7 mouse cellular contexts compared by ENCODE assay signal in the genomic region with DNA sequence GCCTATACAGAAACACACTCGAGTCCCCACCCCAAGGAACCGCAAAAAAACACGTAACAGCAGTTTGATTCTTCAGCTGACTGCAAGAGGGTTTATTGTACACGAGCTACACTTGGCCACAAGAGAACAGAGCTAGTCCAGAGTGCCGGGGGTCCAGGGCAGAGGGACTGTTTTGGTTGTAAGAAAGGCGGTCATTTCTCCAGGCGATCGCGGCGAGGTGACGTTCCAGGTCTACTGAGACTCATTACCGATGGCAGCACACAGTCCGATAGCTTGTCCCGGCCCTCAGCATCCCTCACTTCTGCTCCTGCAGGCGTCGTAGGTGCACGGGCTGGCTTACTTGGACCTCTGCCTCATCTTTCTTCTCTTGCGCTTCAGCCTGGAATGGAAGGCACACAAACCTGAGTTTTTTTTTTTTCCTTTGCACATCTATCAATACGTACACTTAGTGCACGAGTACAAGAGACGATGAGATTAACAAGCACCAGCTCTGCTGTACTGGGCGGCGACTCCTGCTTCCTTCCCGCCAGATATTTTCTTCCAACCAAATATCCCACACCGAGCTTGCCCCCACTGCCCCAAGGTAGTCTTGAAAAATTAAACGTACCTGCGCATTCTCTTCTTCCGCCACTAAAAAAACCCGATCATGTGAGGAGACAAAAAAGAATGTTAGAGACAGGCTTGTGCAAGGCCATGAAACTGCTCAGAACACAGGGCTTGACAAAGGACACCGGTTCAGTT. TPM values are rescaled to one million over a fixed set of nuclear protein-coding genes. Genes with fewer than 3 reads are reported as not detected.
DNase-seq lines count a peak whose midpoint lies in the region; ATAC-seq and TF ChIP-seq lines count a peak whose summit lies in the region.
"Not testable (repeated sequence)": the region's sequence is repeated elsewhere in the genome, so short reads cannot be mapped to it uniquely, and the experiment has no call there.

No protein-coding gene starts in this region.

- H3K4me1 ChIP-seq in brown adipose tissue, adult 24 weeks (ENCODE audit: control insufficient read depth, insufficient read depth, insufficient read length, low read length); embryonic fibroblast, embryonic 13.5 days (ENCODE audit: control insufficient read depth, insufficient read depth, low read length); kidney, adult 2 months (ENCODE audit: control insufficient read depth, insufficient read depth, low read length); liver, adult 2 months (ENCODE audit: control insufficient read depth, insufficient read depth, low read length): not testable (repeated sequence)
- H3K4me1 ChIP-seq in heart, embryonic 14.5 days (ENCODE audit: control insufficient read depth in 2 of 2, insufficient read depth in 2 of 2, low read length in 2 of 2), result peaks cover 2 to 11% of the 10 kb centered on the region in 2 experiments
- H3K4me1 ChIP-seq in midbrain, embryonic 10.5 days, result peaks cover 30% of the 10 kb centered on the region

- H3K9ac ChIP-seq in heart, embryonic 14.5 days (ENCODE audit: low read length), result peak overlapping the region; percentile 97
- peak overlapping the region; percentile 86 for H3K9ac ChIP-seq in liver, adult 2 months (ENCODE audit: low read depth, low read length)

- H3K36me3 ChIP-seq in heart, embryonic 14.5 days (ENCODE audit: control insufficient read depth, insufficient read depth, low read length), result peaks cover 27% of the 10 kb centered on the region
- not testable (repeated sequence) for H3K36me3 ChIP-seq in kidney, adult 2 months (ENCODE audit: control insufficient read depth, insufficient read depth, low read length)
- H3K36me3 ChIP-seq in liver, adult 2 months (ENCODE audit: control insufficient read depth, insufficient read depth, low read length), result peaks cover 26% of the 10 kb centered on the region
- H3K36me3 ChIP-seq in midbrain, embryonic 10.5 days, result peaks cover 29% of the 10 kb centered on the region

- H3K4me3 ChIP-seq in brown adipose tissue, adult 24 weeks (ENCODE audit: insufficient read depth, low read depth, low read length), result peak overlapping the region; percentile 83
- H3K4me3 ChIP-seq in embryonic fibroblast, embryonic 13.5 days (ENCODE audit: insufficient read depth, low read length), result peak overlapping the region; percentile 77
- peak overlapping the region; percentile 65 to 79 for H3K4me3 ChIP-seq in heart, embryonic 14.5 days (ENCODE audit: control insufficient read depth in 1 of 2, insufficient read depth in 1 of 2, low read depth in 1 of 2, low read length in 2 of 2)
- peak overlapping the region; percentile 84 for H3K4me3 ChIP-seq in kidney, adult 2 months (ENCODE audit: insufficient read depth, low read depth, low read length)
- H3K4me3 ChIP-seq in liver, adult 2 months (ENCODE audit: insufficient read depth, low read depth, low read length), result peak overlapping the region; percentile 78
- peak overlapping the region; percentile 84 for H3K4me3 ChIP-seq in midbrain, embryonic 10.5 days

- under 1% methylated on average over 20 of the region's 30 CpGs for WGBS in heart, embryonic 14.5 days
- under 1% methylated on average over 30 of the region's 30 CpGs for WGBS in kidney, adult 2 months
- 2% methylated on average over 30 of the region's 30 CpGs for WGBS in liver, adult 2 months
- under 1% methylated on average over 30 of the region's 30 CpGs for WGBS in midbrain, embryonic 10.5 days

- H3K27ac ChIP-seq in brown adipose tissue, adult 24 weeks (replicated peaks; ENCODE audit: low read depth, low read length), result peak overlapping the region; percentile 86
- peak overlapping the region; percentile 92 for H3K27ac ChIP-seq in embryonic fibroblast, embryonic 13.5 days (ENCODE audit: insufficient read depth, low read length)
- peak overlapping the region; percentile 82 to 92 for H3K27ac ChIP-seq in heart, embryonic 14.5 days (replicated peaks in 1 of 2; ENCODE audit: control insufficient read depth in 1 of 2, insufficient read depth in 1 of 2, low read depth in 2 of 2, low read length in 2 of 2)
- peak overlapping the region; percentile 77 for H3K27ac ChIP-seq in kidney, adult 2 months (ENCODE audit: insufficient read depth, low read depth, low read length)
- H3K27ac ChIP-seq in liver, adult 2 months (replicated peaks; ENCODE audit: insufficient read depth, low read depth, low read length), result peak overlapping the region; percentile 85
- peak overlapping the region; percentile 97 for H3K27ac ChIP-seq in midbrain, embryonic 10.5 days (replicated peaks)

- not testable (repeated sequence) for H3K9me3 ChIP-seq in heart, embryonic 14.5 days (ENCODE audit: control insufficient read depth, low read length); midbrain, embryonic 10.5 days (replicated peaks)

- not testable (repeated sequence) for TF ChIP-seq CTCF in embryonic fibroblast, embryonic 13.5 days (IDR thresholded peaks at IDR 0.05; ENCODE audit: borderline replicate concordance, insufficient read depth, low read length); kidney, adult 2 months (conservative IDR thresholded peaks at IDR 0.05; ENCODE audit: insufficient read depth, insufficient read length, low read depth, low read length); liver, adult 2 months (IDR thresholded peaks at IDR 0.05; ENCODE audit: low read depth, low read length)

- not testable (repeated sequence) for DNase-seq in kidney, adult 2 months; liver, adult 2 months (ENCODE audit: extremely low read depth, low read depth, low spot score)
- DNase-seq in midbrain, embryonic 10.5 days (ENCODE audit: low spot score), result peak; percentile 36
- peak; percentile 19 for DNase-seq in right cerebral cortex, postnatal 4 days

- not testable (repeated sequence) for H3K27me3 ChIP-seq in heart, embryonic 14.5 days (ENCODE audit: control insufficient read depth, insufficient read depth, low read length); kidney, adult 2 months (replicated peaks; ENCODE audit: control insufficient read depth, insufficient read depth, low read length); liver, adult 2 months (ENCODE audit: control insufficient read depth, insufficient read depth, low read length); midbrain, embryonic 10.5 days (ENCODE audit: low read depth, poor library complexity, severe bottlenecking)

- not testable (repeated sequence) for ATAC-seq in heart, embryonic 14.5 days (ENCODE audit: insufficient number of reproducible peaks, insufficient read depth, low FRiP score, low read depth)

- not testable (repeated sequence) for H3K79me2 ChIP-seq in liver, adult 2 months (ENCODE audit: control insufficient read depth, insufficient read depth, low read length)

- peak overlapping the region; percentile 71 for H3K4me2 ChIP-seq in heart, embryonic 14.5 days (ENCODE audit: low read length)

- TF ChIP-seq POLR2A in embryonic fibroblast, embryonic 13.5 days (IDR thresholded peaks at IDR 0.05; ENCODE audit: low read depth, low read length); kidney, adult 2 months (IDR thresholded peaks at IDR 0.05; ENCODE audit: low read depth, low read length); liver, adult 2 months (IDR thresholded peaks at IDR 0.05; ENCODE audit: extremely low read depth, insufficient read depth, low read length): not testable (repeated sequence)

RNA-seq across cellular contexts. Expression of gene Zc3h10, which starts 0.6 kb away (rescaled TPM):
- polyA plus RNA-seq in brown adipose tissue, adult 24 weeks (2012; ENCODE audit: insufficient read depth, insufficient read length, missing spikeins), result 4.7 TPM in 2 replicates
- polyA plus RNA-seq in embryonic fibroblast, embryonic 13.5 days (2011; ENCODE audit: insufficient read length, low read depth, missing spikeins), result 4.7 and 6.0 TPM in 2 replicates
- 7.3 and 8.2 TPM in 2 replicates for polyA plus RNA-seq in heart, embryonic 14.5 days (2014; fragmentation: Nextera tagmentation; extraction: Ambion mirVana)
- 10.0 and 11.3 TPM in 2 replicates for polyA plus RNA-seq in kidney, adult 2 months (2012; rRNA removed)
- total RNA-seq in liver, adult 2 months (2014; rRNA removed), result 3.2 and 4.4 TPM in 2 replicates
- 6.8 and 8.1 TPM in 2 replicates for polyA plus RNA-seq in liver, adult 2 months (2012; rRNA removed)
- polyA plus RNA-seq in midbrain, embryonic 10.5 days (2016; fragmentation: Nextera tagmentation; extraction: Ambion mirVana), result 15.4 and 19.5 TPM in 2 replicates

RNA-seq across cellular contexts. Expression of gene Rpl41, which starts 0.9 kb away (rescaled TPM):
- polyA plus RNA-seq in brown adipose tissue, adult 24 weeks (2012; ENCODE audit: insufficient read depth, insufficient read length, missing spikeins), result 1,628 and 2,018 TPM in 2 replicates
- 2,862 and 3,188 TPM in 2 replicates for polyA plus RNA-seq in embryonic fibroblast, embryonic 13.5 days (2011; ENCODE audit: insufficient read length, low read depth, missing spikeins)
- 2,755 and 3,168 TPM in 2 replicates for polyA plus RNA-seq in heart, embryonic 14.5 days (2014; fragmentation: Nextera tagmentation; extraction: Ambion mirVana)
- polyA plus RNA-seq in kidney, adult 2 months (2012; rRNA removed), result 1,799 and 2,275 TPM in 2 replicates
- total RNA-seq in liver, adult 2 months (2014; rRNA removed), result 921 and 1,015 TPM in 2 replicates
- polyA plus RNA-seq in liver, adult 2 months (2012; rRNA removed), result 794 TPM in 2 replicates
- polyA plus RNA-seq in midbrain, embryonic 10.5 days (2016; fragmentation: Nextera tagmentation; extraction: Ambion mirVana), result 2,872 and 3,266 TPM in 2 replicates

RNA-seq across cellular contexts. Expression of gene Pa2g4, which starts 17.6 kb away (rescaled TPM):
- 36.0 and 56.8 TPM in 2 replicates for polyA plus RNA-seq in brown adipose tissue, adult 24 weeks (2012; ENCODE audit: insufficient read depth, insufficient read length, missing spikeins)
- polyA plus RNA-seq in embryonic fibroblast, embryonic 13.5 days (2011; ENCODE audit: insufficient read length, low read depth, missing spikeins), result 146 and 152 TPM in 2 replicates
- 123 TPM in 2 replicates for polyA plus RNA-seq in heart, embryonic 14.5 days (2014; fragmentation: Nextera tagmentation; extraction: Ambion mirVana)
- polyA plus RNA-seq in kidney, adult 2 months (2012; rRNA removed), result 18.5 and 25.1 TPM in 2 replicates
- 24.7 and 30.0 TPM in 2 replicates for total RNA-seq in liver, adult 2 months (2014; rRNA removed)
- 17.6 and 17.8 TPM in 2 replicates for polyA plus RNA-seq in liver, adult 2 months (2012; rRNA removed)
- polyA plus RNA-seq in midbrain, embryonic 10.5 days (2016; fragmentation: Nextera tagmentation; extraction: Ambion mirVana), result 231 and 262 TPM in 2 replicates

RNA-seq across cellular contexts. Expression of gene Esyt1, which starts 22.6 kb away (rescaled TPM):
- 31.6 and 35.5 TPM in 2 replicates for polyA plus RNA-seq in brown adipose tissue, adult 24 weeks (2012; ENCODE audit: insufficient read depth, insufficient read length, missing spikeins)
- 75.2 and 83.3 TPM in 2 replicates for polyA plus RNA-seq in embryonic fibroblast, embryonic 13.5 days (2011; ENCODE audit: insufficient read length, low read depth, missing spikeins)
- polyA plus RNA-seq in heart, embryonic 14.5 days (2014; fragmentation: Nextera tagmentation; extraction: Ambion mirVana), result 17.3 and 17.8 TPM in 2 replicates
- 24.5 and 25.5 TPM in 2 replicates for polyA plus RNA-seq in kidney, adult 2 months (2012; rRNA removed)
- 7.9 and 10.7 TPM in 2 replicates for total RNA-seq in liver, adult 2 months (2014; rRNA removed)
- polyA plus RNA-seq in liver, adult 2 months (2012; rRNA removed), result 9.2 and 12.8 TPM in 2 replicates
- 17.2 and 23.6 TPM in 2 replicates for polyA plus RNA-seq in midbrain, embryonic 10.5 days (2016; fragmentation: Nextera tagmentation; extraction: Ambion mirVana)

RNA-seq across cellular contexts. Expression of gene Erbb3, which starts 41.2 kb away (rescaled TPM):
- polyA plus RNA-seq in brown adipose tissue, adult 24 weeks (2012; ENCODE audit: insufficient read depth, insufficient read length, missing spikeins), result 1.3 and 2.0 TPM in 2 replicates
- 0.13 and 0.70 TPM in 2 replicates for polyA plus RNA-seq in embryonic fibroblast, embryonic 13.5 days (2011; ENCODE audit: insufficient read length, low read depth, missing spikeins)
- 2.9 and 3.5 TPM in 2 replicates for polyA plus RNA-seq in heart, embryonic 14.5 days (2014; fragmentation: Nextera tagmentation; extraction: Ambion mirVana)
- 26.9 and 30.2 TPM in 2 replicates for polyA plus RNA-seq in kidney, adult 2 months (2012; rRNA removed)
- total RNA-seq in liver, adult 2 months (2014; rRNA removed), result 92.9 and 115 TPM in 2 replicates
- 37.4 and 37.9 TPM in 2 replicates for polyA plus RNA-seq in liver, adult 2 months (2012; rRNA removed)
- 0.72 and 1.4 TPM in 2 replicates for polyA plus RNA-seq in midbrain, embryonic 10.5 days (2016; fragmentation: Nextera tagmentation; extraction: Ambion mirVana)
